Mouse (Mus musculus) myocyte (in vitro differentiated cells): ENCODE data around the gene Clec4a4.
"Not testable (repeated sequence)": the region's sequence is repeated elsewhere in the genome, so short reads cannot be mapped to it uniquely, and the experiment has no call there.

Experiments
- E2F4 ChIP-seq: IDR thresholded peaks from one replicate; pipeline ENCODE4 v1.6.1; 2011; ENCODE audit warnings: mild to moderate bottlenecking, control low read depth, moderate library complexity; ENCODE audit not compliant: insufficient read depth
- MAX ChIP-seq: IDR thresholded peaks from one replicate; pipeline ENCODE4 v1.6.1; 2011; ENCODE audit warnings: low read depth, mild to moderate bottlenecking, control low read depth
- MYOD1 ChIP-seq, 3 experiments: IDR thresholded peaks; one replicate each; pipeline ENCODE4 v1.6.1; 2011; ENCODE audit warnings: control low read depth in 2 of 3, low read depth in 2 of 3, mild to moderate bottlenecking in 2 of 3, moderate library complexity in 1 of 3; ENCODE audit not compliant: insufficient read length in 2 of 3, control insufficient read depth in 1 of 3
- MYOG ChIP-seq, 3 experiments: IDR thresholded peaks; one replicate each; pipeline ENCODE4 v1.6.1; 2011; ENCODE audit warnings: control low read depth in 2 of 3, low read depth in 2 of 3, mild to moderate bottlenecking in 2 of 3; ENCODE audit not compliant: insufficient read length in 2 of 3, control insufficient read depth in 1 of 3, insufficient read depth in 1 of 3
- POLR2A ChIP-seq: IDR thresholded peaks from one replicate; pipeline ENCODE4 v1.6.1; 2011; ENCODE audit warnings: low read depth, mild to moderate bottlenecking, control low read depth, moderate library complexity; ENCODE audit not compliant: insufficient read length
- POLR2AphosphoS2 ChIP-seq: IDR thresholded peaks from one replicate; pipeline ENCODE4 v1.6.1; 2011; ENCODE audit warnings: low read depth, control low read depth; ENCODE audit not compliant: insufficient read length
- REST ChIP-seq: IDR thresholded peaks from one replicate; pipeline ENCODE4 v1.6.1; 2011; ENCODE audit warnings: mild to moderate bottlenecking, control low read depth, moderate library complexity; ENCODE audit not compliant: insufficient read depth, insufficient read length
- TCF12 ChIP-seq: IDR thresholded peaks from one replicate; pipeline ENCODE4 v1.6.1; 2011; ENCODE audit warnings: mild to moderate bottlenecking, control low read depth; ENCODE audit not compliant: poor library complexity, insufficient read depth, severe bottlenecking
- TCF3 ChIP-seq: IDR thresholded peaks from one replicate; pipeline ENCODE4 v1.6.1; 2011; ENCODE audit warnings: low read depth, control low read depth; ENCODE audit not compliant: insufficient read length
- USF1 ChIP-seq: IDR thresholded peaks from one replicate; pipeline ENCODE4 v1.6.1; 2011; ENCODE audit warnings: low read depth, mild to moderate bottlenecking, control low read depth, moderate library complexity

DNA sequence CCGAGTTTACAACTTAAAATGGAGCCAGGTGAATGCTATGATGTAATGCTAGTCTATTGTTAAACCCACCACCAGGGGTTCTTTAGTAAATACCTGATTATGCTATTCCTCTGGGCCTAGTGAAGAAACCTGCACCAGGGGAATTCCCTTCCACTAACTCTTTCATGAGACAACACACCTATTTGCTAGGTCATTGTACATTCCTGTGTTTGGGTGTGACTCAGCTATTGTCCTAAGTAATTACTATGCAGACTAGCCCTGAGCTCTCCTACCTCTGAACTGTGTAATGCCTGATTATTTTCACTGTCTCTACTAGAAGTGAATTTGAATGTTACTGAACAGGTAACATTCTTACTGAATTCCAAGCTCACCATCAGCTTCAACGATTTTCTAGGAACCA, 14.5 kb downstream of the Clec4a4 start:
- TF ChIP-seq MAX; POLR2A; TCF12; MYOD1 (IDR thresholded peaks at IDR 0.05; ENCODE audit: control insufficient read depth in 1 of 3, insufficient read length in 2 of 3, low read depth in 2 of 3); REST; E2F4; USF1; MYOG (IDR thresholded peaks at IDR 0.05; ENCODE audit: control insufficient read depth in 1 of 3, insufficient read depth in 1 of 3, insufficient read length in 2 of 3, low read depth in 2 of 3); POLR2AphosphoS2; TCF3: not testable (repeated sequence)
